Mouse (Mus musculus) macrophage (primary cell): ENCODE results near the gene Ctsc. TPM values are rescaled to one million over a fixed set of nuclear protein-coding genes. Genes with fewer than 3 reads are reported as not detected.
A peak's percentile ranks its signal among the peaks of the same experiment; 100 is the strongest.
"Not testable (repeated sequence)": the region's sequence is repeated elsewhere in the genome, so short reads cannot be mapped to it uniquely, and the experiment has no call there.

ENCODE experiments used
- H3K27ac ChIP-seq: fragments of 350-480 bp; formaldehyde crosslinking; 2 replicates; pipeline ENCODE4 v1.9.0; 2021
- H3K36me3 ChIP-seq: fragments of 350-480 bp; formaldehyde crosslinking; 2 replicates; pipeline ENCODE4 v1.9.0; 2021; ENCODE audit errors: inconsistent target
- H3K4me3 ChIP-seq: fragments of 350-480 bp; formaldehyde crosslinking; 2 replicates; pipeline ENCODE4 v1.9.0; 2021; ENCODE audit errors: inconsistent target
- H3K79me2 ChIP-seq: fragments of 350-480 bp; formaldehyde crosslinking; 2 replicates; pipeline ENCODE4 v1.9.0; 2021; ENCODE audit errors: inconsistent target
- WGBS: methylation state at CpG from one replicate; pipeline ENCODE4 v1.1.7; 2026; ENCODE audit warnings: inconsistent platforms; ENCODE audit not compliant: missing documents; 5-methylcytosine and 5-hydroxymethylcytosine counted together
- polyA plus RNA-seq: library from polyadenylated mRNA; stranded (reverse); fragments of 250-400 nt; gene quantifications from 3 replicates; pipeline ENCODE4 v1.2.4, GENCODE M21; 2018; ENCODE audit warnings: inconsistent platforms
- total RNA-seq, 78 experiments: library from RNA; depleted of rRNA; stranded (reverse); fragments of 250-400 nt; gene quantifications; 1 replicate in 9 of 78; 2 replicates in 24 of 78; 3 replicates in 43 of 78; 4 replicates in 2 of 78; pipeline ENCODE4 v1.2.4; 2018; ENCODE audit warnings: inconsistent platforms in 56 of 78

The Ctsc gene
- total RNA-seq (2018; cell fraction: chromatin; rRNA removed), result 1,000 to 10,000 TPM in 15 of 26 experiments, 100 to 1,000 TPM in 11; 204 to 3,293 (median 1,443) TPM
- 100 to 1,000 TPM; 176 to 809 (median 573) TPM for total RNA-seq (2018; cell fraction: cytosol; rRNA removed)
- 1,000 to 10,000 TPM in 19 of 26 experiments, 100 to 1,000 TPM in 7; 337 to 2,941 (median 1,455) TPM for total RNA-seq (2018; cell fraction: nucleus; rRNA removed)
- 237 to 366 TPM (median 330 TPM) in 3 replicates for polyA plus RNA-seq

DNA sequence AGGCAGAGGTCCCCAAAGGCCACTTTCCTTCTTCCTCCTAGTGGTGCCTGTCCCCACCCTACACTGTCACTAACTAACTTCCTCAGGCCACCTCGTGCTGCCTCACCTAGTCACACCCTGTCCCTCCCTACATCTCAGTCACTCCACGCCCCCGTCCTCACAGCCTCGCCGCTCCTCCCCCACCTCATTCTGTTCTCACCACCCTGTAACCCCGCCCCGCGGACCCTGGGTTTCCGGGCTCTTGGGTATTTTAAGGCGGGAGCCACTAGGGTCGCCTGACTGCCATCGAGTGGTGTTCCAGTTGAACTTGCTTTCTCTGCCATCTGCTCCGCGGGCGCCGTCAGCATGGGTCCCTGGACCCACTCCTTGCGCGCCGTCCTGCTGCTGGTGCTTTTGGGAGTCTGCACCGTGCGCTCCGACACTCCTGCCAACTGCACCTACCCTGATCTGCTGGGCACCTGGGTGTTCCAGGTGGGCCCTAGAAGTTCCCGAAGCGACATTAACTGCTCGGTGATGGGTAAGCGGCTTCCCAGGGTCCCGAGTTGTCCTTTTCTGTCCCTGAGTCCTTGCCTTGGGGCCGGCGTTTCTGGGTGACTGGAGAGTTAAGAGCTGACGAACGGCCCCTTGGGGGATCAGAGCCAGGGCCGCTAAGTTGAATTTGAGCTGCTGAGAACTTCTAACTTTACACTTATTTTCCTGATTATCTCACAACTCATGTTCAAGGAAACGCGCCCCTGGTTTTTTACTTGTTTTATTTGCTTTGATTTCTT lies at the start of gene Ctsc:
TSS of gene Ctsc (plus strand) at position 228 of the 770 bp plus-strand sequence.
- H3K36me3 ChIP-seq, result peaks cover 10% of the 10 kb centered on the region; the same call in 1 of the 2 replicates
- under 1% methylated on average over 33 of the region's 34 CpGs for WGBS
- peak within 1 kb of the TSS; percentile 89 for H3K4me3 ChIP-seq
- peak within 1 kb of the TSS; percentile 97 for H3K27ac ChIP-seq
- peaks cover 53% of the 10 kb centered on the region for H3K79me2 ChIP-seq

- no peaks in the 10 kb centered on the region for H3K79me2 ChIP-seq
- no peak overlapping the region for H3K27ac ChIP-seq
- 33% methylated on average over 2 of the region's 2 CpGs for WGBS
- no peaks in the 10 kb centered on the region for H3K36me3 ChIP-seq
- no peak overlapping the region for H3K4me3 ChIP-seq
Observed at GRCm38 (mm10) chr7:88229051-88229450, 48.8 kb upstream of the Ctsc start.

- Histone ChIP-seq H3K36me3 (no peaks in the 10 kb centered on the region), H3K79me2 (no peaks in the 10 kb centered on the region), H3K27ac (no peak overlapping the region), H3K4me3 (no peak overlapping the region)
- 92% methylated on average over 4 of the region's 4 CpGs for WGBS
Observed at GRCm38 (mm10) chr7:88230121-88230520, 47.8 kb upstream of the Ctsc start.

DNA sequence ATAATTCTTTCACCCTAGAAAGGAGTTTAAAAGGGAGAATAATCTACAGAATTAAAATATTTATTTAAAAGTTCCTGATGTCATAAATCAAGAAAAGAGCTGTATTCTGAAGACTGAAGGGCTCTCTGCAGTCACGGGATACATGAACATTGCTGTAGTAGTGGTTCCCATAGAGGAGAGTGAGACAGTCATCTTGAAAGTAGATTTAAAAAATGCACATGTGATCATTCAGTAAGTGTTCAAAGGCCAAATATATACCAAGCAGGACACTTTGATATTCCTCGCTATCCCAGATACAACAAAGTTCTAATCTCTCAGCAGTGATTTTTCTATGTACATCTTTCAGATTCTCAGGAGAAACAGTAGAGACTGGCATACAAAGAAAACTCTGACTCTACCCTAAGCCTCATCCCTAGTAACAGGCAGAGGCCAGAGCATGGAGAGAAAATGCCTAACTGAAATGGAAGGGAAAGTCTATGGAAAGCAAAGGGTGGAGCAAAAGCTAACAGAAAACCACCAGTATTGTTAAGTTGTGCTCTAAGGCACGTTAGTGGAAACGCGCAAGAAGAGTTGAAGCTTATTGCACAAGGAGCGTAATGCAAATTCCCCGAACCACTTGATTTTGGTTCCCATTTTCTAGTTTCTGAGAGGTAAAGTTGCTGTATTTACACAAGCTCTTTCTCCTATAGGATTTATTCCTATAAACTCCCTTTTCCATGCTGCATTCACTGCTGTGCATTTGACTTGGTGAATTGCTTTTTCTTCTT lies 46.9 kb upstream of the Ctsc start:
- Histone ChIP-seq H3K79me2 (no peaks in the 10 kb centered on the region), H3K27ac (peak overlapping the region; percentile 34), H3K36me3 (no peaks in the 10 kb centered on the region), H3K4me3 (no peak overlapping the region)
- WGBS, result 28% methylated on average over 7 of the region's 7 CpGs

DNA sequence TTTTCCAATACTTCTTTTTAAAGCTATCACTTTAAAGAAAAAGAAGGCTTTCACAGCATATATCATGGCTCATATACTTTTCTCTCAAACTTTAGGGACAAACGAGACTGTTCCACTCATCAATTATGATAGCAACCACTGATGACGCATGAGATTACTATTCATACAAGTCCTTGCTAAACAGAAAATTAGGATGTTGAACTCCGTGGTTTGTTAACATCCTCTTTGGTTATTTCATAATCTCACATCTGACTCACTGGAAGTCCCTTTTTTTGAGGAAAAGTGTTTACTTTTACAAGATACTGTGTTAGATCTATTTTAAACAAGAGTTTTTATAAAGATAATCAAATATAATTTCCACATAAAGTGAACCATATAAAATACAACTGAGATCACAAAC lies 34.8 kb upstream of the Ctsc start:
- H3K4me3 ChIP-seq, result no peak overlapping the region
- no peaks in the 10 kb centered on the region for H3K36me3 ChIP-seq
- no peaks in the 10 kb centered on the region for H3K79me2 ChIP-seq
- peak overlapping the region; percentile 69 for H3K27ac ChIP-seq
- 3% methylated on average over 3 of the region's 3 CpGs for WGBS

DNA sequence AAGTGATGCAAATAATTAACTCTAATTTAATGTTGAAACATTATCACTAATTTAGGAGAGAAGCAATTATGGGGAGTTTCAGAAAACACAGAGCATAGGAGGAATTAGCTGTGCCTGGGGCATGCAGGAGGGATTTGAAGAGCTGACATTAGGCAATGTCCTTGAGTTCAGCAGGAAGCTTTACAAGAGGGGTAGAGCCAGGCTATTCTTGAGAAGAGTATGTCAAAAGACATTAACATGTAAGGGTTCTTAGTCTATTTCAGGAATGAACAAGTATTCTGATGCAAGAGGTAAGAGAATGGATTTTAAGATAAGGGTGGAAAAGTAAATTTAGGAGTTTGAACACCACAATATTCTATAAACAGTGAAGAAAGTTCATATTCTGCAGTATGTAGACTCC lies 33.4 kb upstream of the Ctsc start:
- Histone ChIP-seq H3K36me3 (no peaks in the 10 kb centered on the region), H3K79me2 (no peaks in the 10 kb centered on the region), H3K4me3 (no peak overlapping the region), H3K27ac (no peak overlapping the region)

- not testable (repeated sequence) for H3K4me3 ChIP-seq, H3K79me2 ChIP-seq, H3K36me3 ChIP-seq
- peak overlapping the region; percentile 92 for H3K27ac ChIP-seq
- no CpG with 5 or more reads among the region's 2 CpGs for WGBS
Observed at GRCm38 (mm10) chr7:88250380-88250779, 27.5 kb upstream of the Ctsc start.

DNA sequence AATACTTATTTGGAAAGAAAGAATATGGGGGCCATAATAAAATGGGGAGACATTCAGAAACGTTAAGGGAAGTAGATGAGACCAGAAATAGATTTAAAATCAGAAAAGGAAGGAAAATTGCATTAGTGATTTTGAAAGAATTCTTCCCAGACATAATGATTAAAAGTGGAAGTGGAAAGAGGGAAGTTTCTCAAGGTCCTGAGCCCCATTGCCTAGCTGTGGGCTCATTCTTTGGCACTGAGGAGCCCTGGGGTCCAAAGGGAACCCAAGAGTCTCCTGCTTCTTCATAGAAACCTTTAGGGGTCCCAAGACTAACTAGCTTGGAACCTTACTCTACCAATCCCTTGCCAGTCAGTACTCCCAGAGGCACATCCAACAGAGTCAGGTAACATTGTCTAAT lies 26.4 kb upstream of the Ctsc start:
- peak overlapping the region; percentile 92 for H3K27ac ChIP-seq
- H3K4me3 ChIP-seq, result no peak overlapping the region
- H3K36me3 ChIP-seq, result no peaks in the 10 kb centered on the region
- 13% methylated on average over 1 of the region's 1 CpGs for WGBS
- H3K79me2 ChIP-seq, result no peaks in the 10 kb centered on the region

- H3K27ac ChIP-seq, result peak overlapping the region; percentile 92
- H3K36me3 ChIP-seq, result no peaks in the 10 kb centered on the region
- H3K4me3 ChIP-seq, result no peak overlapping the region
- no peaks in the 10 kb centered on the region for H3K79me2 ChIP-seq
Observed at GRCm38 (mm10) chr7:88252129-88252528, 25.8 kb upstream of the Ctsc start.

- Histone ChIP-seq H3K27ac (peak overlapping the region; percentile 57), H3K4me3 (no peak overlapping the region), H3K36me3 (no peaks in the 10 kb centered on the region), H3K79me2 (no peaks in the 10 kb centered on the region)
Observed at GRCm38 (mm10) chr7:88254884-88255283, 23.0 kb upstream of the Ctsc start.

DNA sequence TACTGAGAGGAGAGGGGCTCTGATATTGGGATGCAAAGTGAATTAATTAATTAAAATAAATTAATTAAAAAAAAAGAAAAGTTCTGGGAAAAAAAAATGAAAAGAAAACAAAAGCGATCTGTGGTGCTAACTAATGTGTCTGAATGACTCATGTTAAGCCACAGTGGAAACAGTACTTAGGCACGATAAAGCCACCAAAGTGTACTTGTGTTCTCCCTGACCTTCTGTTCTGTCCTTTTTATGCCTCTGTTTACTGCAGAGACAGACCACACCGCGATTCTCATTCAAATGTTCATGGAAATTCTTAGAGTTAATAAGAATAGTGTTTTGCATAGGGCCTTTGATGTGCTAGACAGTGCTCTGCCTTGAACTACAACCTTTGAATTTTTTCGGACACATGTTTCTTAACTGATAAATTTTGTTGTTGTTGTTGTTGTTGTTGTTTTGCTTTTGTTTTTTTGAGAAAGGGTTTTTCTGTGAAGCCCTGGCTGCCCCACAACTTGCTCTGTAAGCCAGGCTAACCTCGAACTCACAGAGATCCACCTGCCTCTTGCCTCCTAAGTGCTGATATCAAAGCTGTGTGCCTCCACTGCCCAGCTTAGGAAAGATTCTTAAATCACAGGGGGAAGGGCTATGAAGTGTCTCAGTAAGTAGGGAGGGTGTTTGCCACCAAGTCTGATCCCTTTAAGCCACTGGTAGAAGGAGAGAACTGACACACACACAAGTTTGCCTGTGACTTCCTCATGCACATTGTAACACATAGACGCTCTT lies 18.5 kb upstream of the Ctsc start:
- WGBS, result 81% methylated on average over 7 of the region's 7 CpGs
- Histone ChIP-seq H3K4me3 (no peak overlapping the region), H3K27ac (no peak overlapping the region), H3K36me3 (no peaks in the 10 kb centered on the region), H3K79me2 (no peaks in the 10 kb centered on the region)

- Histone ChIP-seq H3K79me2 (no peaks in the 10 kb centered on the region), H3K27ac (no peak overlapping the region), H3K36me3 (no peaks in the 10 kb centered on the region), H3K4me3 (no peak overlapping the region)
- 90% methylated on average over 4 of the region's 4 CpGs for WGBS
Observed at GRCm38 (mm10) chr7:88261799-88262198, 16.1 kb upstream of the Ctsc start.

DNA sequence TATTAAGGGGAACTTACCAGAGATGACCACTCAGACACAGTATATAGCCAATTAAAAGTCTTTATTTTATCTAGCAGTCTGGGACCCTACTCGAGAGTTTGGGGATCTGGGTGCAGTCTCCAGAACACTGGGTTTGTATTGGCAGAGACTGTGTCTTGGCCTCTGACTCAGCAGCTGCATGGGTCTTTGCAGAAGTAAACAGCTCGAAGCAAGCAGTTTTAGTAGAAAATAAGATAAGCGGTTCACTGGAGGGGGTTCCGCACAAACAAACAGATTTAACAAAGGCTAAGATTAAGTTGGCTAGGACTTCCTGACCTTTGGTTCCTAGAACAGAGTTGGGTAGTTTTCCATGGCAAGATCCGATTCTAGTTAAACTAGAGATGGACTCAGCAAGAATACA lies 13.0 kb upstream of the Ctsc start:
- WGBS, result 86% methylated on average over 5 of the region's 5 CpGs
- Histone ChIP-seq H3K27ac (no peak overlapping the region), H3K36me3 (no peaks in the 10 kb centered on the region), H3K79me2 (no peaks in the 10 kb centered on the region), H3K4me3 (no peak overlapping the region)

GRCm38 (mm10) chr7:88269913-88270312 lies 8.0 kb upstream of the Ctsc start:
- no peaks in the 10 kb centered on the region for H3K36me3 ChIP-seq

More at GRCm38 (mm10) chr7:88269913-88270312, 8.0 kb upstream of the Ctsc start:
- Histone ChIP-seq H3K27ac (no peak overlapping the region), H3K4me3 (no peak overlapping the region), H3K79me2 (no peaks in the 10 kb centered on the region)
- WGBS, result 88% methylated on average over 1 of the region's 1 CpGs
